Mouse (Mus musculus) heart, embryonic 11.5 days (tissue): ENCODE measurements around the gene Spint5. TPM values are rescaled to one million over a fixed set of nuclear protein-coding genes. Genes with fewer than 3 reads are reported as not detected.
A peak's percentile ranks its signal among the peaks of the same experiment; 100 is the strongest.

ENCODE experiments used
- ATAC-seq: fragments of 200-750 bp; cut with Nextera tagmentation; replicated peaks from 2 replicates; pipeline ENCODE4 v1.8.0; 2017; ENCODE audit warnings: moderate library complexity; ENCODE audit not compliant: insufficient number of reproducible peaks, low FRiP score, low TSS enrichment
- H3K27ac ChIP-seq: fragments of 300-500 bp; sonication (generic); 2 replicates; pipeline ENCODE4 v1.5.1; 2014; ENCODE audit warnings: mild to moderate bottlenecking, low read depth, low read length
- H3K27me3 ChIP-seq: fragments of 300-500 bp; sonication (generic); 2 replicates; pipeline ENCODE4 v1.6.1; 2014; ENCODE audit warnings: mild to moderate bottlenecking, low read length, mixed read lengths; ENCODE audit not compliant: control insufficient read depth, insufficient read depth
- H3K36me3 ChIP-seq: fragments of 300-500 bp; sonication (generic); 2 replicates; pipeline ENCODE4 v1.6.1; 2014; ENCODE audit warnings: mild to moderate bottlenecking, low read length, moderate library complexity, mixed read lengths; ENCODE audit not compliant: control insufficient read depth, insufficient read depth
- H3K4me1 ChIP-seq: fragments of 300-500 bp; sonication (generic); 2 replicates; pipeline ENCODE4 v1.6.1; 2014; ENCODE audit warnings: low read length; ENCODE audit not compliant: control insufficient read depth, insufficient read depth
- H3K4me2 ChIP-seq: fragments of 300-500 bp; sonication (generic); 2 replicates; pipeline ENCODE4 v1.6.1; 2014; ENCODE audit warnings: mild to moderate bottlenecking, moderate library complexity
- H3K4me3 ChIP-seq: fragments of 300-500 bp; sonication (generic); 2 replicates; pipeline ENCODE4 v1.5.1; 2014; ENCODE audit warnings: low read depth, low read length
- H3K9ac ChIP-seq: fragments of 300-500 bp; sonication (generic); 2 replicates; pipeline ENCODE4 v1.6.1; 2014; ENCODE audit warnings: mild to moderate bottlenecking, low read depth, low read length, moderate library complexity
- H3K9me3 ChIP-seq: fragments of 300-500 bp; sonication (generic); replicated peaks from 2 replicates; pipeline ENCODE4 v1.6.1; 2016; ENCODE audit warnings: low read length; ENCODE audit not compliant: control insufficient read depth
- WGBS: fragments of 180-500 bp; shearing (Covaris S2); extraction: QIAGEN DNeasy Blood & Tissue Kit; methylation state at CpG from one replicate; pipeline ENCODE4 v1.1.7; 2014; ENCODE audit not compliant: insufficient replicate concordance; 5-methylcytosine and 5-hydroxymethylcytosine counted together
- polyA plus RNA-seq: library from polyadenylated mRNA; unstranded; fragments of >200 nt; fragmentation: Nextera tagmentation; extraction: Ambion mirVana; gene quantifications from 2 replicates; pipeline ENCODE4 v1.2.1, GENCODE M21; 2014

Spint5 gene
- polyA plus RNA-seq, 1 experiment from 2014 or later: not detected

DNA sequence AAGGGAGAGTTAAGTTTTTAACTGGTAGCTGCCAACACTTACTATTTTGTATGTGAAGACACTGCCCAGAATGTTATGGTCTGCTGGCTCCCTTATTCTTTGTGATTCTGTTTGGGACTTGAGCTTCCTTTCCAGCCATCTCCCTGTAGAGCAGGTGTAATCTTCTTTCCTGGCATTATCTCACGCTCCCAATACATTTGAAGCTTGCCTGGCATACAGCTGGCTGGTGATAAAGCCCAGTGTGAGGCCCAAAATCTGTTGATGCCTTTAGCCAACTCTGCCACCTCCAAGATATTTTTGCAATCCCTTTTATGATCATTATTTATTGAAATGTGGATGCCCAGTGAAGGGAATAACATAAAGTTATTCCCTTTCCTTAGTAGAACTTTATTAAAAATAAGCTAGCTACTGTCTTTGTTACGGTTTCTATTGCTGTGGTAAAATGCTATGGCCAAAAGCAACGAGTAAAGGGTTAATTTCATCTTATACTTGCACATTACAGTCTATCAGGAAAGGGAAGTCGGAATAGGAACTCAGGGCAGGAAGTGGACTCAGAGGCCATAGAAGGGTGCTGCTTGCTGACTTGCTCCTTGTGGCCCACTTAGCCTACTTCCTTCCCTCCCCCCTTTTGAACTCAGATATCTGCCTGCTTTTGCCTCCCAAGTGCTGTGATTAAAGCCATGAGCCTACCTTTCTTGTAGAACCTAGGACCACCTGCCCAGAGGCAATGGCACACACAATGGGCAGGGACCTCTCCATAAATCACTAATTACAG is 45.1 kb downstream of the Spint5 start:
- Histone ChIP-seq H3K4me1 (peaks cover 6% of the 10 kb centered on the region), H3K36me3 (peaks cover 52% of the 10 kb centered on the region), H3K9me3 (no peaks in the 10 kb centered on the region), H3K27ac (no peak overlapping the region), H3K27me3 (no peaks in the 10 kb centered on the region), H3K9ac (no peak overlapping the region), H3K4me3 (no peak overlapping the region), H3K4me2 (no peak overlapping the region)
- WGBS: 78% methylated on average over 4 of the region's 4 CpGs
- ATAC-seq: no peak

DNA sequence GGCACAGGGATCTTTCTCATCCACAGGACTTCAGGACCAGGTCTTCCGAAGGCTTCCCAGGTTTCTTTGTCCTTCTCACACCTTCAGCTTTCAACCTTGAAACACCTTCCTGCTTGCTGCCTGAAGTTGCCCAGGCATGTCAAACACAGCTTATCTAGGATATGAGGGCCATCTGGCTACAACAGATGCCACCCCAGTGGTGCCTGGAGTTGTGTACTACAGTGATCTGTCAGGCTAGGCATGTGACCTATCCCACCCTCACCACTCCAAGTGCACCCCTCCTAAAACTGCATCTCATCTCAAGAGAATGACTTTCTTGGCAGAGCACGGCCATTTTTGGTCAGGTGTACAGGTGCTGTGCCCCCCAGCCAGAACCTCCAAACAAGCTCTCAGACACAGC is 46.4 kb downstream of the Spint5 start:
- H3K4me3 ChIP-seq: no peak overlapping the region
- peak; percentile 50; the same call in 1 of the 2 replicates for ATAC-seq
- H3K27ac ChIP-seq: no peak overlapping the region
- WGBS: 82% methylated on average over 2 of the region's 2 CpGs
- H3K9ac ChIP-seq: no peak overlapping the region
- H3K27me3 ChIP-seq: no peaks in the 10 kb centered on the region
- peaks cover 47% of the 10 kb centered on the region for H3K36me3 ChIP-seq
- H3K9me3 ChIP-seq: no peaks in the 10 kb centered on the region
- no peaks in the 10 kb centered on the region for H3K4me1 ChIP-seq
- H3K4me2 ChIP-seq: no peak overlapping the region

DNA sequence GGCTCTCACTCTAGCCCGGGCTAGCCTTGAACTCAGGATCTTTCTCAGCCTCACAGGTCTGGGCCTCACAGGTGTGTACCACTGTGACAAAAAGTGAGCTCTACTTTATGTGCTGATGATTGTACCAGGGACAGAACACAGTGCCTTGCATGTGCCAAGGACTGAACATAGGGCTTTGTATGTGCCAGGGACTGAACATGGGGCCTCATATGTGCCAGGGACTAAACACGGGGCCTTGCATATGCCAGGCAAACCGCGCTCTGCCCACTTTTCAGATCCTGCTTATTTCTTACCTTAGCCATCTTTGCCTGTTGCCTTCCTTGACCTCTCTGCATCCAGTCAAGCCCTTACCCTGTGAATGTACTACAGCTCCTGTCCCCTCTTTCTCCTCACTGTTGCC is 46.9 kb downstream of the Spint5 start:
- Histone ChIP-seq H3K4me1 (no peaks in the 10 kb centered on the region), H3K36me3 (peaks cover 45% of the 10 kb centered on the region), H3K27ac (no peak overlapping the region), H3K4me3 (no peak overlapping the region), H3K27me3 (no peaks in the 10 kb centered on the region), H3K4me2 (no peak overlapping the region), H3K9ac (no peak overlapping the region), H3K9me3 (no peaks in the 10 kb centered on the region)
- WGBS: 95% methylated on average over 4 of the region's 4 CpGs
- ATAC-seq: no peak

DNA sequence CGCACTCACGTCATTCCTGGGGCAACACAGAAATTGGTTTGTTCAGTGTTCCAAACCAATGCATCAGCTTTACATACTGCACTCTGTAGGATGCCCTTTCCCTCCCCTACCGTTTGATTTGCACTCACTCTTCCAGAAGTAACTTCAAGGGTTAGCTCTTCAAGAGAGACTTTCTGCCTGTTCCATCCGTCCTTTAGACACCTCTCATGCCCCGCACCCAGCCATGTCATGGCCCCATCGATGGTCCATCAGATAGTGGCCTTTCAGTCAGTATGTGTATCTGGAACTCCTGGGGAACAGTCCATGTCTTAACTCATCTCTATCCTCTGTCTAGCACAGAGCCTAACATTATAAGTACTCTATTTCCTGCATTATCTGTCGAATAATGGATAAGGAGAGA is 47.5 kb downstream of the Spint5 start:
- Histone ChIP-seq H3K4me1 (no peaks in the 10 kb centered on the region), H3K4me2 (no peak overlapping the region), H3K27me3 (no peaks in the 10 kb centered on the region), H3K9ac (no peak overlapping the region), H3K36me3 (peaks cover 49% of the 10 kb centered on the region), H3K27ac (no peak overlapping the region), H3K4me3 (no peak overlapping the region), H3K9me3 (no peaks in the 10 kb centered on the region)
- ATAC-seq: no peak
- WGBS: 84% methylated on average over 7 of the region's 7 CpGs

DNA sequence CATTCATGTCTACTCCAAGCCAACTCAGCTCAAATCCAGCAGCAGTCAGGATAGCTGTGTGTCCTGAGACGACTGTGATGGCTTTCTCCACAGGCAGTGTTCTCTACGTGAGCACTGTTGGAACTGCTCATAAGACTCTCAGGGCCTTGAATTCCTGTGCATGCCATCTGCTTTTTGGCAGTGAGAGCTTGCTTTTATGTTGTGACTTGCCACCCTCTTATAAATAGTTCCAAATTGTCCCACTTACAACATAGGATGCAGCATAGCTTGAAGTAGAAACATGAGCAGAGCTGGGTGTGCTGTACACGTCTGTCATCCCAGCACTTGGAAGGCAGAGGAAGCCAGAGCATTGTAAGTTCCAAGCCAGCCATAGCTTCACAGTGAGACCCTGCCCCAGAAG is 50.7 kb downstream of the Spint5 start:
- Histone ChIP-seq H3K9me3 (no peaks in the 10 kb centered on the region), H3K27ac (no peak overlapping the region), H3K4me1 (peaks cover 7% of the 10 kb centered on the region; the same call in 1 of the 2 replicates), H3K27me3 (no peaks in the 10 kb centered on the region), H3K4me2 (no peak overlapping the region), H3K36me3 (peaks cover 38% of the 10 kb centered on the region), H3K9ac (no peak overlapping the region), H3K4me3 (no peak overlapping the region)
- 70% methylated on average over 3 of the region's 3 CpGs for WGBS
- ATAC-seq: no peak

Other genes starting within 250 kb of the Spint5 start
- not detected in 2 replicates for gene Trp53tg5, start 241.6 kb upstream of the Spint5 start, polyA plus RNA-seq
- gene Dbndd2, start 229.2 kb upstream of the Spint5 start, polyA plus RNA-seq: 16.5 and 21.9 TPM in 2 replicates
- 63.0 and 66.0 TPM in 2 replicates for gene Pigt, start 217.8 kb upstream of the Spint5 start, polyA plus RNA-seq
- 6.6 and 10.3 TPM in 2 replicates for gene Wfdc2, start 152.9 kb upstream of the Spint5 start, polyA plus RNA-seq
- gene Spint3, start 141.8 kb upstream of the Spint5 start, polyA plus RNA-seq: not detected in 2 replicates
- gene Wfdc6a, start 129.9 kb upstream of the Spint5 start, polyA plus RNA-seq: not detected in 2 replicates
- gene Eppin, start 121.7 kb upstream of the Spint5 start, polyA plus RNA-seq: not detected in 2 replicates
- gene Wfdc6b, start 101.8 kb upstream of the Spint5 start, polyA plus RNA-seq: not detected in 2 replicates
- not detected in 2 replicates for gene Wfdc8, start 101.7 kb upstream of the Spint5 start, polyA plus RNA-seq
- gene Wfdc16, start 76.5 kb upstream of the Spint5 start, polyA plus RNA-seq: not detected in 2 replicates
- 0.53 TPM in 1 of 2 replicates, not detected in the other for gene Wfdc10, start 59.3 kb upstream of the Spint5 start, polyA plus RNA-seq
- not detected in 2 replicates for gene Wfdc9, start 58.7 kb upstream of the Spint5 start, polyA plus RNA-seq
- not detected in 2 replicates for gene Wfdc11, start 41.2 kb upstream of the Spint5 start, polyA plus RNA-seq
- gene Wfdc13, start 30.2 kb upstream of the Spint5 start, polyA plus RNA-seq: not detected in 2 replicates
- not detected in 2 replicates for gene Spint4, start 16.8 kb upstream of the Spint5 start, polyA plus RNA-seq
- gene Wfdc3, start 30.6 kb downstream of the Spint5 start, polyA plus RNA-seq: 0.19 TPM in 1 of 2 replicates, not detected in the other
- gene Dnttip1, start 30.7 kb downstream of the Spint5 start, polyA plus RNA-seq: 52.6 and 57.3 TPM in 2 replicates
- gene Ube2c, start 54.6 kb downstream of the Spint5 start, polyA plus RNA-seq: 449 and 506 TPM in 2 replicates
- 0.48 and 1.4 TPM in 2 replicates for gene Tnnc2, start 64.7 kb downstream of the Spint5 start, polyA plus RNA-seq
- gene Snx21, start 70.5 kb downstream of the Spint5 start, polyA plus RNA-seq: 25.1 and 27.2 TPM in 2 replicates
- 15.1 and 16.8 TPM in 2 replicates for gene Acot8, start 89.6 kb downstream of the Spint5 start, polyA plus RNA-seq
- 7.2 and 7.4 TPM in 2 replicates for gene Zswim3, start 89.8 kb downstream of the Spint5 start, polyA plus RNA-seq
- gene Zswim1, start 107.4 kb downstream of the Spint5 start, polyA plus RNA-seq: 11.4 and 11.7 TPM in 2 replicates
- 0.30 TPM in 1 of 2 replicates, not detected in the other for gene Spata25, start 113.2 kb downstream of the Spint5 start, polyA plus RNA-seq
- 143 and 149 TPM in 2 replicates for gene Ctsa, start 117.6 kb downstream of the Spint5 start, polyA plus RNA-seq
- 41.9 and 43.2 TPM in 2 replicates for gene Neurl2, start 118.2 kb downstream of the Spint5 start, polyA plus RNA-seq
- gene Pltp, start 142.4 kb downstream of the Spint5 start, polyA plus RNA-seq: 10.4 and 10.8 TPM in 2 replicates
- gene Pcif1, start 164.0 kb downstream of the Spint5 start, polyA plus RNA-seq: 50.1 and 54.8 TPM in 2 replicates
- gene Zfp335, start 196.5 kb downstream of the Spint5 start, polyA plus RNA-seq: 8.8 and 8.9 TPM in 2 replicates
- 0.16 and 0.46 TPM in 2 replicates for gene Mmp9, start 225.5 kb downstream of the Spint5 start, polyA plus RNA-seq
- gene Slc12a5, start 245.5 kb downstream of the Spint5 start, polyA plus RNA-seq: 1.0 and 1.6 TPM in 2 replicates